Mouse (Mus musculus): ENCODE results near the gene Nol3. TPM values are rescaled to one million over a fixed set of nuclear protein-coding genes. Genes with fewer than 3 reads are reported as not detected.

Nol3 gene
- total and polyA plus RNA-seq, 2 experiments from 2014 or later, result 2.6 to 6.9 TPM

GRCm38 (mm10) chr8:105299962-105300361 is 24.0 kb downstream of the Nol3 start:
- Histone ChIP-seq H3K4me2 (ENCODE audit: low read depth, low read length) (no peak overlapping the region), H3K4me3 (ENCODE audit: low read length) (no peak overlapping the region), H3K4me1 (ENCODE audit: insufficient read depth, low read length) (peaks cover 19% of the 10 kb centered on the region), H3K27me3 (ENCODE audit: insufficient read depth, low read length) (no peaks in the 10 kb centered on the region), H3K27ac (no peak overlapping the region), H3K9me3 (ENCODE audit: low read length) (no peaks in the 10 kb centered on the region), H3K9ac (replicated peaks; ENCODE audit: low read length) (no peak overlapping the region), H3K36me3 (ENCODE audit: insufficient read depth, low read length) (peaks cover 38% of the 10 kb centered on the region)
- no peak for TF ChIP-seq CTCF (IDR thresholded peaks at IDR 0.05; ENCODE audit: low read depth)
- ATAC-seq (no peak), DNase-seq (ENCODE audit: low spot score) (no peak)
- 95% methylated on average over 8 of the region's 8 CpGs for WGBS

DNA sequence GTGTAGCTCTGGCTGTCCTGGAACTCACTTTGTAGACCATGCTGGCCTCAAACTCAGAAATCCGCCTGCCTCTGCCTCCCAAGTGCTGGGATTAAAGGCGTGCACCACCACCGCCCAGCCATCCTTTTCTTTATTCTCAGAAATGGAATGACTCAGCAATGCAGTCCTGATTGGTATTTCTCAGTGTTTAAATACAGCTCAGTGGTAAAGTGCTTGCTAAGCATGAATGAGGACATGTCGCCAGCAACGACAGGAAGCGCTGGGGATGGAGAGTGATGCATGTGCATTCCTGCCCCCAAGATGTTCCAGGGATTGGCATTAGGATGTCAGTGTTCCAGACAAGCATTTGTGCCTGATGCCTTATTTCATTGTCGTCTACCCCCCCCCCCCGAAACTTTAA is 27.5 kb downstream of the Nol3 start:
- H3K4me3 ChIP-seq (ENCODE audit: low read length), result no peak overlapping the region
- ATAC-seq, result no peak
- H3K27ac ChIP-seq, result no peak overlapping the region
- no peak for TF ChIP-seq CTCF (IDR thresholded peaks at IDR 0.05; ENCODE audit: low read depth)
- no peak overlapping the region for H3K4me2 ChIP-seq (ENCODE audit: low read depth, low read length)
- peaks cover 19% of the 10 kb centered on the region for H3K4me1 ChIP-seq (ENCODE audit: insufficient read depth, low read length)
- no peaks in the 10 kb centered on the region for H3K27me3 ChIP-seq (ENCODE audit: insufficient read depth, low read length)
- no peak for DNase-seq (ENCODE audit: low spot score)
- peaks cover 49% of the 10 kb centered on the region for H3K36me3 ChIP-seq (ENCODE audit: insufficient read depth, low read length)
- no peak overlapping the region for H3K9ac ChIP-seq (replicated peaks; ENCODE audit: low read length)
- H3K9me3 ChIP-seq (ENCODE audit: low read length), result no peaks in the 10 kb centered on the region
- WGBS, result 79% methylated on average over 8 of the region's 8 CpGs

- H3K36me3 ChIP-seq (ENCODE audit: insufficient read depth, low read length), result peaks cover 53% of the 10 kb centered on the region
- WGBS, result 80% methylated on average over 9 of the region's 9 CpGs
- no peak for ATAC-seq
Observed at GRCm38 (mm10) chr8:105303874-105304273, 27.9 kb downstream of the Nol3 start.

GRCm38 (mm10) chr8:105304325-105305210 is 28.6 kb downstream of the Nol3 start:
- Histone ChIP-seq H3K4me3 (ENCODE audit: low read length) (no peak overlapping the region), H3K9me3 (ENCODE audit: low read length) (no peaks in the 10 kb centered on the region), H3K9ac (replicated peaks; ENCODE audit: low read length) (no peak overlapping the region), H3K4me1 (ENCODE audit: insufficient read depth, low read length) (peaks cover 14% of the 10 kb centered on the region), H3K27me3 (ENCODE audit: insufficient read depth, low read length) (no peaks in the 10 kb centered on the region), H3K27ac (peak overlapping the region; percentile 45; the same call in 1 of the 2 replicates), H3K36me3 (ENCODE audit: insufficient read depth, low read length) (peaks cover 56% of the 10 kb centered on the region), H3K4me2 (ENCODE audit: low read depth, low read length) (no peak overlapping the region)
- no peak for TF ChIP-seq CTCF (IDR thresholded peaks at IDR 0.05; ENCODE audit: low read depth)
- 60% methylated on average over 9 of the region's 9 CpGs for WGBS
- peak; percentile 42 for DNase-seq (ENCODE audit: low spot score)
- peak; percentile 12; the same call in 1 of the 2 replicates for ATAC-seq

More at GRCm38 (mm10) chr8:105303874-105304273, 27.9 kb downstream of the Nol3 start:
- H3K4me1 ChIP-seq (ENCODE audit: insufficient read depth, low read length), result peaks cover 14% of the 10 kb centered on the region
- no peaks in the 10 kb centered on the region for H3K9me3 ChIP-seq (ENCODE audit: low read length)
- H3K27ac ChIP-seq, result 0 out of 2 replicates have a peak overlapping the region, but pooled peaks have one; percentile 7
- H3K27me3 ChIP-seq (ENCODE audit: insufficient read depth, low read length), result no peaks in the 10 kb centered on the region
- H3K4me3 ChIP-seq (ENCODE audit: low read length), result no peak overlapping the region
- DNase-seq (ENCODE audit: low spot score), result no peak
- no peak overlapping the region for H3K4me2 ChIP-seq (ENCODE audit: low read depth, low read length)
- no peak for TF ChIP-seq CTCF (IDR thresholded peaks at IDR 0.05; ENCODE audit: low read depth)
- no peak overlapping the region for H3K9ac ChIP-seq (replicated peaks; ENCODE audit: low read length)

DNA sequence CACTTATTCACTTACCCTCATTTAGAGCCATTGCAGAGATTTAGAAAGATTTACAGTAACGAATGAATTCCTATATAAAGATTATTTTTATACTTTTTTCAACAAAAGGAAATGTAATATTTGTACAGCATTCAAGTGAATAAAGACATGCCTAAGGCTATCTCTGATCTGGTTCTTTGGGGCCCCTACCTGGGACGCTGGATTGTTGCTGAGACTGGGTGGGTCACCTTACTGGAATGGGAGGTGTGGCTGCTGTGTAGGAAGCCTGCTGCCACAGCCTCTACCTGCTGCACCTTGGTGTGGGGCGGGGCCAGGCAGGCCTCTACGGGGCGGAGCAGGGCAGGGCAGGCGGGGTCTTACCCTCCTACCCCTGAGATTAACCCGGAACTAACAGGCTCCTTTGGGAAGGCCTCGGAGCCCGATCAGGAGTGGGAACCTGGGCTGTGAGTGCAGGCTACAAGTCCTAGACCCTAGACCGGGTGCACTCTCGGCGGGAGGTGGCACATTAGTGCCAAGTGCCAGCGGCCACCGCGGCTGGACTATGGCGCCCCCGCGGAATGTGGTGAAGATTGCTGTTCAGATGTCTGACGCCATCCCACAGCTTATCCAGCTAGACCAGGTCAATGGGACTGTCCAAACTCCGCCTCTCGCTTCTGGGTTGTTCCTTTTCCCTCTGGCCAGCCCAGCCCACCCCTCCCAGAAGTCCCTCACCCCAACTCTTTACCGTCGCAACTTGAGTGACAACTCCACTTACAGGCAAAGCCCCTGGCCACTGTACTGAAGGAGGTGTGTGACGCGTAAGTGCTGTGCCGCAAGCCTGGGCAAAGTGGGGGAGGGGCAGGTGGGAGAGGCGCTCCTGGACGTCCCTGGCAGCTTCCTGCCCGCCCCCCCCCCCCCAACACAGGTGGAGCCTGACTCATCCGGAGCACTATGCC is 29.5 kb downstream of the Nol3 start, which contains the start of gene Elmo3:
Gene Elmo3 (plus strand): TSS at position 391 of the 935 bp plus-strand sequence.
- whole genome bisulfite sequencing, result 6% methylated on average over 30 of the region's 30 CpGs
- DNase-seq (ENCODE audit: low spot score) (peak; percentile 62), ATAC-seq (peak; percentile 75)
- H3K27me3 ChIP-seq (ENCODE audit: insufficient read depth, low read length), result no peaks in the 10 kb centered on the region
- peaks cover 14% of the 10 kb centered on the region for H3K4me1 ChIP-seq (ENCODE audit: insufficient read depth, low read length)
- peak within 1 kb of the TSS; percentile 56 for H3K4me2 ChIP-seq (ENCODE audit: low read depth, low read length)
- H3K4me3 ChIP-seq (ENCODE audit: low read length), result peak within 1 kb of the TSS; percentile 23; the same call in 1 of the 2 replicates
- TF ChIP-seq CTCF (IDR thresholded peaks at IDR 0.05; ENCODE audit: low read depth), result peak; percentile 23; the same call in 1 of the 2 replicates
- H3K9me3 ChIP-seq (ENCODE audit: low read length), result no peaks in the 10 kb centered on the region
- peak within 1 kb of the TSS; percentile 46; the same call in 1 of the 2 replicates for H3K27ac ChIP-seq
- peaks cover 48% of the 10 kb centered on the region for H3K36me3 ChIP-seq (ENCODE audit: insufficient read depth, low read length)
- peak within 1 kb of the TSS; percentile 39 for H3K9ac ChIP-seq (replicated peaks; ENCODE audit: low read length)

DNA sequence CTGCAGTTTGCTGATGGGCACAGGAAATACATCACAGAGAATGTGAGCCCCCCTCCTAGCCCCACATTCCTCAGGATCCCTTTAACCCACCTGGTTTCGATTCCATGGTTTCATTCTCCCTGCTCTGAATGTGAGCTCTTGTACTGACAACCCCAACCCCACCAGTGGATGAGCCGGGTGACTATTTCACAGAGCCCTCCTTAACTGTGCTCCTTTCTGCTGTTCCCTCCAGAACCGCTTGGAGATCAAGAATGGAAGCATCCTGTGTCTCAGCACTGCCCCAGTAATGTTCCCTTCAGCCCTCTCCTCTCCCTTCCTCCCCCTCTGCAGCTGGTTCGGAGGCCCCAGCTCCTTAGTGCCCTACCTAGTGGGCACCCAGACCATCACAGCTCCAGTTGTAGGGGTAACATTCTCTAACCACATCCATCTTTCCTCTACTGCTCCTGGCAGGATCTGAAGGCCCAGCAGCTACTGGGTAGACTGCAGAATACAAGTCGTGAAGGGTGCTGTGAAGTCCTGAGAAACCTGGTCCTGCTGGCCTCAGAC is 30.3 kb downstream of the Nol3 start:
- ATAC-seq (peak; percentile 36), DNase-seq (ENCODE audit: low spot score) (no peak)
- no peaks in the 10 kb centered on the region for H3K27me3 ChIP-seq (ENCODE audit: insufficient read depth, low read length)
- peak overlapping the region; percentile 23; the same call in 1 of the 2 replicates for H3K4me3 ChIP-seq (ENCODE audit: low read length)
- H3K4me1 ChIP-seq (ENCODE audit: insufficient read depth, low read length), result peaks cover 14% of the 10 kb centered on the region
- H3K4me2 ChIP-seq (ENCODE audit: low read depth, low read length), result peak overlapping the region; percentile 56
- peaks cover 43% of the 10 kb centered on the region for H3K36me3 ChIP-seq (ENCODE audit: insufficient read depth, low read length)
- peak overlapping the region; percentile 17; the same call in 1 of the 2 replicates for H3K27ac ChIP-seq
- WGBS, result 70% methylated on average over 5 of the region's 5 CpGs
- H3K9ac ChIP-seq (replicated peaks; ENCODE audit: low read length), result peak overlapping the region; percentile 39
- H3K9me3 ChIP-seq (ENCODE audit: low read length), result no peaks in the 10 kb centered on the region
- no peak for TF ChIP-seq CTCF (IDR thresholded peaks at IDR 0.05; ENCODE audit: low read depth)

Data from hindbrain, postnatal 0 days (tissue).